Mouse (Mus musculus) heart, adult 2 months (tissue): ENCODE data around the gene Rgsl1. TPM values are rescaled to one million over a fixed set of nuclear protein-coding genes. Genes with fewer than 3 reads are reported as not detected.
A peak's percentile ranks its signal among the peaks of the same experiment; 100 is the strongest.

Experiments used
- DNase-seq, 2 experiments: peaks; one replicate each; pipeline ENCODE4 v3.0.0; 2021
- H3K27ac ChIP-seq: fragments of 200-600 bp; 2 replicates; pipeline ENCODE4 v1.8.1; 2022
- H3K27me3 ChIP-seq: fragments of 200-500 bp; 2 replicates; pipeline ENCODE4 v1.6.1; 2012; ENCODE audit warnings: mild to moderate bottlenecking, low read length, inconsistent platforms, mixed read lengths; ENCODE audit not compliant: control insufficient read depth, insufficient read depth
- H3K36me3 ChIP-seq: fragments of 200-500 bp; 2 replicates; pipeline ENCODE4 v1.6.1; 2012; ENCODE audit warnings: low read length, inconsistent platforms; ENCODE audit not compliant: control insufficient read depth, insufficient read depth
- H3K4me1 ChIP-seq: fragments of 200-500 bp; 2 replicates; pipeline ENCODE4 v1.6.1; 2011; ENCODE audit warnings: low read length; ENCODE audit not compliant: control insufficient read depth, insufficient read depth
- H3K4me3 ChIP-seq: fragments of 200-600 bp; 2 replicates; pipeline ENCODE4 v1.8.1; 2022
- H3K79me2 ChIP-seq: fragments of 200-500 bp; replicated peaks from 2 replicates; pipeline ENCODE4 v1.6.1; 2012; ENCODE audit warnings: mild to moderate bottlenecking, inconsistent platforms, low read length, moderate library complexity, mixed read lengths; ENCODE audit not compliant: control insufficient read depth, insufficient read depth
- H3K9ac ChIP-seq: fragments of 200-500 bp; 2 replicates; pipeline ENCODE4 v1.6.1; 2012; ENCODE audit warnings: low read depth, mild to moderate bottlenecking, control low read depth, inconsistent platforms, low read length, mixed read lengths
- CTCF ChIP-seq: fragments of 200-600 bp; IDR thresholded peaks from 2 replicates; pipeline ENCODE4 v1.8.1; 2022; ENCODE audit warnings: antibody characterized with exemption, mild to moderate bottlenecking, moderate library complexity
- EP300 ChIP-seq: fragments of 200-500 bp; IDR thresholded peaks from 2 replicates; pipeline ENCODE4 v1.6.1; 2011; ENCODE audit warnings: low read depth, low read length, control low read depth; ENCODE audit not compliant: insufficient read depth
- POLR2A ChIP-seq: fragments of 200-500 bp; IDR thresholded peaks from 2 replicates; pipeline ENCODE4 v1.6.1; 2011; ENCODE audit warnings: mild to moderate bottlenecking, low read depth, low read length, control low read depth; ENCODE audit not compliant: insufficient read depth
- WGBS: fragments of 180-500 bp; shearing (Covaris S2); methylation state at CpG from one replicate; pipeline ENCODE4 v1.1.7; 2018; 5-methylcytosine and 5-hydroxymethylcytosine counted together
- intact Hi-C: fragments of 180-260 bp; cut with DNase I; formaldehyde crosslinking; loops from one replicate; pipeline ENCODE4 v1.15.1; 2025
- polyA plus RNA-seq: library from polyadenylated mRNA; depleted of rRNA; stranded (reverse); fragments of >200 nt; gene quantifications from 2 replicates; pipeline ENCODE4 v1.2.3, GENCODE M21; 2012
- total RNA-seq, 2 experiments: library from RNA; stranded (reverse); gene quantifications; 2 replicates each; pipeline ENCODE4 v1.2.3; 2021

The Rgsl1 gene
- total and polyA plus RNA-seq, 3 experiments, result not detected

GRCm38 (mm10) chr1:153748549-153748948 is 95.4 kb downstream of the Rgsl1 start:
- Histone ChIP-seq H3K4me1 (peaks cover 12% of the 10 kb centered on the region), H3K36me3 (no peaks in the 10 kb centered on the region), H3K4me3 (no peak overlapping the region), H3K79me2 (no peaks in the 10 kb centered on the region), H3K27ac (peak overlapping the region; percentile 76), H3K27me3 (no peaks in the 10 kb centered on the region), H3K9ac (no peak overlapping the region)
- WGBS, result 0% methylated on average over 1 of the region's 1 CpGs
- TF ChIP-seq CTCF, result no peak
- no peak for TF ChIP-seq EP300
- TF ChIP-seq POLR2A, result no peak
- intact Hi-C loops, result loop anchor here (2.0 to 5.0 kb wide), 2 partner anchors 59 to 432 kb away; no protein-coding TSS in a partner anchor
- DNase-seq, result peak in 1 of 2 experiments; percentile 27

- DNase-seq, result no peak
- Histone ChIP-seq H3K9ac (no peak overlapping the region), H3K4me3 (no peak overlapping the region)
Measured at GRCm38 (mm10) chr1:153747861-153748530, 95.9 kb downstream of the Rgsl1 start.

GRCm38 (mm10) chr1:153746728-153747127 is 97.2 kb downstream of the Rgsl1 start:
- intact Hi-C loops, result loop anchor here (1.0 to 5.0 kb wide), 2 partner anchors 61 to 189 kb away; no protein-coding TSS in a partner anchor
- peaks cover 10% of the 10 kb centered on the region for H3K4me1 ChIP-seq
- WGBS, result 4% methylated on average over 12 of the region's 12 CpGs
- H3K36me3 ChIP-seq, result no peaks in the 10 kb centered on the region
- no peak overlapping the region for H3K27ac ChIP-seq
- H3K79me2 ChIP-seq, result no peaks in the 10 kb centered on the region
- H3K27me3 ChIP-seq, result no peaks in the 10 kb centered on the region
- peak; percentile 68 to 72 for DNase-seq
- H3K4me3 ChIP-seq, result no peak overlapping the region
- H3K9ac ChIP-seq, result no peak overlapping the region
- TF ChIP-seq CTCF (peak; percentile 92), POLR2A (no peak), EP300 (peak; percentile 81)

More at GRCm38 (mm10) chr1:153747861-153748530, 95.9 kb downstream of the Rgsl1 start:
- H3K4me1 ChIP-seq, result peaks cover 12% of the 10 kb centered on the region
- H3K36me3 ChIP-seq, result no peaks in the 10 kb centered on the region
- H3K27ac ChIP-seq, result no peak overlapping the region; the same call in 1 of the 2 replicates
- TF ChIP-seq POLR2A (no peak), CTCF (no peak), EP300 (no peak)
- intact Hi-C loops, result loop anchor here (2.0 to 5.0 kb wide), 2 partner anchors 59 to 433 kb away; no protein-coding TSS in a partner anchor
- no peaks in the 10 kb centered on the region for H3K79me2 ChIP-seq
- H3K27me3 ChIP-seq, result no peaks in the 10 kb centered on the region
- 23% methylated on average over 12 of the region's 12 CpGs for WGBS

- TF ChIP-seq EP300 (no peak), POLR2A (no peak), CTCF (no peak)
- WGBS, result 83% methylated on average over 14 of the region's 14 CpGs
Measured at GRCm38 (mm10) chr1:153746119-153746670, 97.7 kb downstream of the Rgsl1 start.

GRCm38 (mm10) chr1:153742374-153743155 is 101.4 kb downstream of the Rgsl1 start:
- H3K79me2 ChIP-seq, result no peaks in the 10 kb centered on the region
- H3K27ac ChIP-seq, result no peak overlapping the region; the same call in 1 of the 2 replicates
- no peak overlapping the region for H3K9ac ChIP-seq
- TF ChIP-seq POLR2A (no peak), CTCF (peak; percentile 98), EP300 (peak; percentile 71; the same call in 1 of the 2 replicates)
- DNase-seq, result peak; percentile 70 to 83
- 22% methylated on average over 11 of the region's 11 CpGs for WGBS
- H3K4me1 ChIP-seq, result peaks cover 3% of the 10 kb centered on the region
- H3K27me3 ChIP-seq, result no peaks in the 10 kb centered on the region
- H3K36me3 ChIP-seq, result no peaks in the 10 kb centered on the region
- peak overlapping the region; percentile 17; the same call in 1 of the 2 replicates for H3K4me3 ChIP-seq
- intact Hi-C loops, result loop anchor here (1.0 to 5.0 kb wide), 3 partner anchors 100 to 255 kb away; partner anchors contain the start of gene Dhx9

More at GRCm38 (mm10) chr1:153746119-153746670, 97.7 kb downstream of the Rgsl1 start:
- no peak overlapping the region for H3K27ac ChIP-seq
- intact Hi-C loops, result loop anchor here (1.0 to 5.0 kb wide), 2 partner anchors 61 to 189 kb away; no protein-coding TSS in a partner anchor
- no peak overlapping the region for H3K9ac ChIP-seq
- H3K27me3 ChIP-seq, result no peaks in the 10 kb centered on the region
- DNase-seq, result no peak
- no peaks in the 10 kb centered on the region for H3K79me2 ChIP-seq
- H3K36me3 ChIP-seq, result no peaks in the 10 kb centered on the region
- peaks cover 6% of the 10 kb centered on the region; the same call in 1 of the 2 replicates for H3K4me1 ChIP-seq
- no peak overlapping the region for H3K4me3 ChIP-seq
